Mouse (Mus musculus) adrenal gland, postnatal 4 days (tissue): ENCODE results near the gene Pparg. TPM values are rescaled to one million over a fixed set of nuclear protein-coding genes. Genes with fewer than 3 reads are reported as not detected.

ENCODE experiments used
- total RNA-seq, 2 experiments: library from RNA; stranded (reverse); gene quantifications; 2 replicates each; pipeline ENCODE4 v1.2.3; 2021

The Pparg gene
- total RNA-seq, 2 experiments from 2014 or later = 24.8 to 30.2 TPM

Other genes starting within 250 kb of the Pparg start
- gene Syn2, start 226.0 kb upstream of the Pparg start, total RNA-seq = 10 to 100 TPM; 30.8 to 43.9 TPM
- gene Gm17482, start 133.6 kb upstream of the Pparg start, total RNA-seq = not detected
- 1 to 10 TPM; 1.1 to 1.9 TPM for gene Timp4, start 108.7 kb upstream of the Pparg start, total RNA-seq
- 10 to 100 TPM; 18.4 to 20.7 TPM for gene Tsen2, start 183.7 kb downstream of the Pparg start, total RNA-seq
- gene Mkrn2os, start 231.6 kb downstream of the Pparg start, total RNA-seq = 1 to 10 TPM in 1 of 2 experiments, under 1 TPM in 1; 0.45 to 1.2 TPM
- 10 to 100 TPM; 42.2 to 46.1 TPM for gene Mkrn2, start 241.0 kb downstream of the Pparg start, total RNA-seq